Mouse (Mus musculus): ENCODE data around the gene Gpr35. TPM values are rescaled to one million over a fixed set of nuclear protein-coding genes. Genes with fewer than 3 reads are reported as not detected.

The Gpr35 gene
- polyA plus RNA-seq, 1 experiment from 2014 or later = 0.29 TPM

Other genes with a start within 250 kb of the Gpr35 start
- 58.4 and 66.8 TPM in 2 replicates for gene Gpc1, start 119.2 kb upstream of the Gpr35 start, polyA plus RNA-seq (2014; fragmentation: Nextera tagmentation; extraction: Ambion mirVana)
- 1.5 and 2.4 TPM in 2 replicates for gene Ankmy1, start 48.0 kb upstream of the Gpr35 start, polyA plus RNA-seq (2014; fragmentation: Nextera tagmentation; extraction: Ambion mirVana)
- 12.2 and 12.7 TPM in 2 replicates for gene Dusp28, start 43.9 kb upstream of the Gpr35 start, polyA plus RNA-seq (2014; fragmentation: Nextera tagmentation; extraction: Ambion mirVana)
- gene Rnpepl1, start 40.1 kb upstream of the Gpr35 start, polyA plus RNA-seq (2014; fragmentation: Nextera tagmentation; extraction: Ambion mirVana) = 15.5 and 20.1 TPM in 2 replicates
- 40.2 and 52.8 TPM in 2 replicates for gene Capn10, start 16.5 kb upstream of the Gpr35 start, polyA plus RNA-seq (2014; fragmentation: Nextera tagmentation; extraction: Ambion mirVana)
- gene Aqp12, start 55.5 kb downstream of the Gpr35 start, polyA plus RNA-seq (2014; fragmentation: Nextera tagmentation; extraction: Ambion mirVana) = not detected in 2 replicates
- gene Kif1a, start 151.1 kb downstream of the Gpr35 start, polyA plus RNA-seq (2014; fragmentation: Nextera tagmentation; extraction: Ambion mirVana) = 182 and 247 TPM in 2 replicates
- not detected in 2 replicates for gene Agxt, start 184.4 kb downstream of the Gpr35 start, polyA plus RNA-seq (2014; fragmentation: Nextera tagmentation; extraction: Ambion mirVana)
- gene 2310007B03Rik, start 210.1 kb downstream of the Gpr35 start, polyA plus RNA-seq (2014; fragmentation: Nextera tagmentation; extraction: Ambion mirVana) = 0.10 and 0.19 TPM in 2 replicates
- 0.19 and 0.56 TPM in 2 replicates for gene Crocc2, start 217.9 kb downstream of the Gpr35 start, polyA plus RNA-seq (2014; fragmentation: Nextera tagmentation; extraction: Ambion mirVana)